Mouse (Mus musculus): ENCODE measurements around the gene Ssh2. TPM values are rescaled to one million over a fixed set of nuclear protein-coding genes. Genes with fewer than 3 reads are reported as not detected.

The Ssh2 gene
- polyA plus RNA-seq, 1 experiment from 2014 or later, result 20.2 TPM

DNA sequence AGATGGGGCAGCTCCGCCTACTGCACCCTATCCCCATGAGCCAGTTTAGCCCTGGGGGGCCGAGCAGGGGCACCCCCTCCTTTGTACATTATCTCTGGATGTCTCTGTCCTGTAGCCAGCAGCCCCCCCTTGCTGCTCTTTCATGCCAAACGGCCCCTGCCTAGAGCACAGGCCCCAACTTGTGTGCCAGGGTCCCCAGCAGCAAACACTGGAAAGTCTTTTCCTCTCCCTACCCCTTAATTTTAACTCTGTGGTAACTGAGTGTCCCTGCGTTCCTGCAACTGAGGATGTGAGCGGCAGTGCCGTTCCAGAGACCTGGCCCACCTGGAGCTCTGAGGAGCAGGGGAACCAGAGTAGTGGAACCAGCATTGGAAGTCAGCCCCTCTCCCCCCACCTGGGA, 290.9 kb downstream of the Ssh2 start:
- no peak overlapping the region for H3K9ac ChIP-seq (ENCODE audit: low read depth, low read length)
- H3K27me3 ChIP-seq (ENCODE audit: control insufficient read depth, insufficient read depth, low read depth, low read length), result no peaks in the 10 kb centered on the region
- peaks cover 6% of the 10 kb centered on the region; the same call in 1 of the 2 replicates for H3K4me1 ChIP-seq (ENCODE audit: control insufficient read depth, insufficient read depth, low read length)
- no peak overlapping the region for H3K4me3 ChIP-seq (ENCODE audit: low read depth, low read length)
- ATAC-seq, result no peak
- peaks cover 43% of the 10 kb centered on the region for H3K36me3 ChIP-seq (ENCODE audit: control insufficient read depth, insufficient read depth, low read length)
- H3K9me3 ChIP-seq (replicated peaks; ENCODE audit: control insufficient read depth, low read length, poor library complexity, severe bottlenecking), result no peaks in the 10 kb centered on the region
- 80% methylated on average over 6 of the region's 6 CpGs for WGBS
- no peak overlapping the region for H3K4me2 ChIP-seq (ENCODE audit: low read length)
- H3K27ac ChIP-seq (ENCODE audit: low read length), result no peak overlapping the region

DNA sequence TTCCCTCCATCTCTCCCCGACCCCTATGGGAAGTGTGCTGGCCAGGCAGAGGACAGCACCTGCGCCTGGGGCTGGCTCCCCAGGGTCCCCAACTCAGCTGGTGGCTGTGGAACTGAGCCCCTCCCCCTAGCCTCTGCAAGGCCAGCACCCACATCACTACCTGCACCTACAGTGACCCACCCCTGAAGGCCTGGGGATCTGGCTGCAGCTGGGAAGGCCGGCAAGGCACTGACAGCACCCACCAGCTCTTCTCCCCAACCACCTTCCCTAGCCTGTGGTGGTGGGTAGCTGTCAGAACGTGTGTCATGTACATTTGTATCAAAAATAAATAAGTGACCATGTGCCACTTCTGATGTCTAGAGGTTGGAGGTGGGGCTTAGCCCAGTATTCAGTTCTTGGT, 291.3 kb downstream of the Ssh2 start:
- 70% methylated on average over 4 of the region's 4 CpGs for WGBS
- H3K4me1 ChIP-seq (ENCODE audit: control insufficient read depth, insufficient read depth, low read length), result peaks cover 9% of the 10 kb centered on the region
- H3K4me3 ChIP-seq (ENCODE audit: low read depth, low read length), result no peak overlapping the region
- H3K27ac ChIP-seq (ENCODE audit: low read length), result no peak overlapping the region
- H3K4me2 ChIP-seq (ENCODE audit: low read length), result no peak overlapping the region
- H3K9ac ChIP-seq (ENCODE audit: low read depth, low read length), result no peak overlapping the region
- H3K36me3 ChIP-seq (ENCODE audit: control insufficient read depth, insufficient read depth, low read length), result peaks cover 41% of the 10 kb centered on the region
- H3K27me3 ChIP-seq (ENCODE audit: control insufficient read depth, insufficient read depth, low read depth, low read length), result no peaks in the 10 kb centered on the region
- H3K9me3 ChIP-seq (replicated peaks; ENCODE audit: control insufficient read depth, low read length, poor library complexity, severe bottlenecking), result no peaks in the 10 kb centered on the region
- peak; percentile 6; the same call in 1 of the 2 replicates for ATAC-seq

DNA sequence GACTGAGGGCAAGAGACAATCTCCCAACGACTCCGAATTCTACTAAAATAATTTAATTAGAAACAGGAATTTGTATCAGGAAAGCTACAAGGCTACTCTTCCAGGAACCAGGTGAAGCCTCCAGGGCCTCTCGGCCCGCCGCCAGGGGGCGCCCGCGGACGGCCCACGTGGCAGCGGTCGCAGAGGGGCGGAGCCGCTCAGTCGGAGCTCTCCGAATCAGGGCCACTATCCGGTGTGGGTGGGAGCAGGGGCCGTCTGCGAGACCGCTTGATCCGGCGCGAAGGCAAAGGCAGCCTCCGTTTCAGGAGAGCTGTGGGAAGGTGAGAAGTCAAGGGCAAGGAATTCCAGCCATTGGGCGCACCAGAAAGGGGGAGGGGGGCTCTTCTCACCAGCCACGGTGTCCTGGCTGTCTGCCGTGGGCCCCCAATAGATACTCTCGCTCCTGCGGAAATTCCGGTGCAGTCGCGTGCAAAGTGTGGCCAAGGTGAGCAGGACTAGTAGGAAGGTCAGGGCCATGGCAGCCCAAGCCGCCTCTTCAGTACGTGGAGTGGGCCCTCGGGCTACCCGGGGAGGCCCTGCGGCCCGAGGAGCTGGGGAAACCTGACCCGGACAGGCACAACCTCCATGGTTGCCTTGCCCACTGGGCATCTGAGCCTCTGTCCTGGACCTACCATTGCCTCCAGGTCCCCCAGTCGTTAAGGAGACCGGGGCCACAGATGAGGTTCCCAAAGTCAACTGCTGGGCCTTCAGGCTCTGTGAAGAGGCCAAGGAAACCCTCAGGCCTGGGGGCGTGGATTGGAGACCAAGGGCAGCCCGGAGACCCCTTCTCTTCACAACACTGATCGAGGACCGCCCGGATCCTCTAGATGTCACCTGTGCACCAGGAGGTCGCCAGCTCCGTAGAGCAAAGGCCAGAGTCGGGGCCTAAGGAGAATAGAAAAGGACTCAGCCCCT, 292.3 kb downstream of the Ssh2 start:
- no peaks in the 10 kb centered on the region for H3K27me3 ChIP-seq (ENCODE audit: control insufficient read depth, insufficient read depth, low read depth, low read length)
- peaks cover 37% of the 10 kb centered on the region for H3K36me3 ChIP-seq (ENCODE audit: control insufficient read depth, insufficient read depth, low read length)
- peak; percentile 75 for ATAC-seq
- peak overlapping the region; percentile 67 for H3K4me2 ChIP-seq (ENCODE audit: low read length)
- peaks cover 12% of the 10 kb centered on the region for H3K4me1 ChIP-seq (ENCODE audit: control insufficient read depth, insufficient read depth, low read length)
- H3K4me3 ChIP-seq (ENCODE audit: low read depth, low read length), result peak overlapping the region; percentile 35
- peak overlapping the region; percentile 56 for H3K9ac ChIP-seq (ENCODE audit: low read depth, low read length)
- 22% methylated on average over 48 of the region's 49 CpGs for WGBS
- H3K9me3 ChIP-seq (replicated peaks; ENCODE audit: control insufficient read depth, low read length, poor library complexity, severe bottlenecking), result no peaks in the 10 kb centered on the region
- no peak overlapping the region for H3K27ac ChIP-seq (ENCODE audit: low read length)

Other genes starting within 250 kb of the Ssh2 start
- gene Slc6a4, start 217.7 kb upstream of the Ssh2 start, polyA plus RNA-seq (2015; fragmentation: Nextera tagmentation; extraction: Ambion mirVana), result 7.8 and 10.9 TPM in 2 replicates
- gene Nsrp1, start 137.9 kb upstream of the Ssh2 start, polyA plus RNA-seq (2015; fragmentation: Nextera tagmentation; extraction: Ambion mirVana), result 48.8 and 50.2 TPM in 2 replicates
- gene Efcab5, start 27.3 kb upstream of the Ssh2 start, polyA plus RNA-seq (2015; fragmentation: Nextera tagmentation; extraction: Ambion mirVana), result 0.82 and 1.5 TPM in 2 replicates
- gene Coro6, start 246.1 kb downstream of the Ssh2 start, polyA plus RNA-seq (2015; fragmentation: Nextera tagmentation; extraction: Ambion mirVana), result 0.19 and 0.39 TPM in 2 replicates